Mouse (Mus musculus): ENCODE data around the gene Map4k2.
A peak's percentile ranks its signal among the peaks of the same experiment; 100 is the strongest.

Gene Map4k2

DNA sequence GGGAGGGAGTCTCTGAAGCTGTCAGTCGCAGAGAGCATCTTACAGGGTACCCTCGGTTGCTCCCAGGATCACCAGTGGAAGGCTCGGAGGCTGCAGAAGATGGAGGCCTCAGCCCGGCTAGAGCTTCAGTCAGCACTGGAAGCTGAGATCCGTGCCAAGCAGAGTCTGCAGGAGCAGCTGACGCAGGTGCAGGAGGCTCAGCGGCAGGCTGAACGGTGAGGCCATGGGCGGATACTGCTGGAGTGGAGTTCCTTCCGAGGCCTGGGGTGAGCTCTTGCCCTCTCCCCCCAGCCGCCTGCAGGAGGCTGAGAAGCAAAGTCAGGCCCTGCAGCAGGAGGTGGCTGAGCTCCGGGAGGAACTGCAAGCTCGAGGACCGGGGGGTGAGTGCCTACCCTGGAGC lies 25.4 kb upstream of the Map4k2 start:
- DNase-seq (ENCODE audit: low spot score in 2 of 2): no peak

DNA sequence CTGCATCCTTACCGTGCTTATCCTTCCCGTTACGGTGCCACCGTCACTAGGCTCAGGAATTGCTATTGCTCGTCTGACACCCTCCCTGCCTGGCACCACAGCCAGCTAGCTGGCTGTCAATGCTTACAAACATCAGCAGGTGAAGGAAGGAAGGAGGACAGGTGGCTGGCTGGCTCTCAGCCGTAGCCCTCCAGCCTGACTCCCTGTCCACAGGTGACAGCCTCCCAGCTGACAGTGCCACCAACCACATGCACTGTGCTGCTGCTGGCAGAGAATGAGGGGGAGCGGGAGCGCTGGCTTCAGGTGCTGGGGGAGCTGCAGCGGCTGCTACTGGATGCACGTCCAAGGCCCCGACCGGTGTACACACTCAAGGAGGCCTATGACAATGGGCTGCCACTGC lies 22.8 kb upstream of the Map4k2 start:
- no peak for DNase-seq (ENCODE audit: low spot score in 2 of 2)

DNA sequence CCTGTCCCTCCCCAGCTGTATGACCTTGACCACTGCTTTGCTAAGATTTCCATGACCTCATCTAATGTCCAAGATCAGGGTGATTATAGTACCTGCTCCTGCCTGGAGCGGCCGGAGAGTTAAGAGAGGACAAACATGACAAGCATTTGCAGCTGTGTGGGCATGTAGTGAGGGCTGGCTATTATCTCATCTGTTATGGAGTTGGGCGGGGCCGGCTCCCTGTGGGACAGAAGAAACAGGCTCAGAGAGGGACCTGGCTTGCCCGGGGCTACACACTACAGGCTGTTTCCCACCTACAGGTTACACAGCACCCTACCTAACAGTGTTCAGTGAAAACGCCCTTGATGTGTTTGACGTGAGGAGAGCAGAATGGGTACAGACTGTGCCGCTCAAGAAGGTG lies 19.6 kb upstream of the Map4k2 start:
- peak in 1 of 2 experiments; percentile 55 for DNase-seq (ENCODE audit: low spot score in 2 of 2)

DNA sequence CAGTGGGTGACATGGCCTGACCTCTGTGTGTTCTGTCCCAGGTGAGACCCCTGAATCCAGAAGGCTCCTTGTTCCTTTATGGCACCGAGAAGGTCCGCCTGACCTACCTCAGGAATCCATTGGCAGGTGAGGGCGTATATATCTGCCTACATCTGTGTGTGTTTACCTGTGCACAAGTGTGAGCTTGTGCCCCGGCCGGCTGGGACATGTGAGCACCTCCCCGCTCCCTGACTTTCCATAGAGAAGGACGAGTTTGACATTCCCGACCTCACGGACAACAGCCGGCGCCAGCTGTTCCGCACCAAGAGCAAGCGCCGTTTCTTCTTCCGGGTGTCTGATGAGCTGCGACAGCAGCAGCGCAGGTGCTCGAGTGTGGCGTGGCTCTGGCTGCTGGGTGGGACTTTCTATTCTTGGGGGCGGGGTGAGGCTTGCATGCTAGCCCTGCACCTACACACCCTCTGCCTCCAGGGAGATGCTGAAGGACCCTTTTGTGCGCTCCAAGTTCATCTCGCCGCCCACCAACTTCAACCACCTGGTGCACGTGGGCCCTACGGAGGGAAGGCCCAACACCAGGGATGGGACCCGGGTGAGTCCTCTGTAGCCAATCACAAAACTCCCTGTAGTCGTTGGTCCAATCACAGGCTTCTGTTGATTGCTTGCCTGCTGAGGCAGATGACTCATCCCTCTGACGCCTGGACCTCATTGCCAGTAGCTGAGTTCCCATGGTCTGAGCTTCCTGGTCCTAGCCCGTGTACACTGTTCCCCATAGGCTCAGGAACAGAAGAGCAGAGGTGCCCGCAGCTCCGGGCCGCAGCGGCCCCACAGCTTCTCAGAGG lies 18.9 kb upstream of the Map4k2 start:
- peak; percentile 60 to 67 for DNase-seq (ENCODE audit: low spot score in 2 of 2)

DNA sequence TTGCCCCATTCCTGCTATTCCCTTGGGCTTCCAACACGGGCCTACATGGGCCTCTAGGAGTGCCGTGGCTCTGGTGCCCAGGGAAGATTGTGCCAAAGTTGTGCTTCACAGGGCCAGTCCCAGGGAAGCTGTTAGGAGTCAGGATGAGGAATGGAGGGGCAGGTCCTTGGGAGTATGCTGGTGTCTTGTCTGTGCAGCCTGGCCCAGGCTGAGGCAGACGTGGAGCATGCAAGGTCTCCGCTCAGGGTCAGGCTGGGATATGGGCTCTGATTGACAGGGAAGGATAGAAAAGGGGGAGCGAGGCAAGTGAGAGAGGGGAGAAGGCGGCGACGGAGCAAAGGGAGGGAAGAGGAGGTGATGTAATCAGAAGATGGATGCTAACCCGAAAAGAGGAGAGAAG lies 16.2 kb upstream of the Map4k2 start:
- no peak for DNase-seq (ENCODE audit: low spot score in 2 of 2)

DNA sequence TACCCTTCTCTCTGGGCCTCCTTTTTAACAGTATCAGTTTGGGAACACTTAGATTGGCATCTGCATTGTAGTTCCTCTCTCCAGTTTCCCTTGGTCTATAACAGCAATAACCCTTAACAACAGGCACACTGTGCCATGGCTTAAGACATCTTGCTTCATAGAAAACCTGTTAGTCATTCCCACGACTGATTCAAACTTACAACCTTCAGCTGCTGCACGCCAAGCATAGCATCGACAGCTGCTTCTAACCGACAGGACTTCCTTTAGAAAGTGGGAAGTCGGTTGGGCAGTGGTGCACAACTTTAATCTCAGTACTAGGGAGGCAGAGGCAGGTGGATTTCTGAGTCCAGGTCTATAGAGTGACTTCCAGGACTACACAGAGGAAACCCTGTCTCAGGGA lies 9.8 kb upstream of the Map4k2 start:
- DNase-seq (ENCODE audit: low spot score in 2 of 2): no peak

DNA sequence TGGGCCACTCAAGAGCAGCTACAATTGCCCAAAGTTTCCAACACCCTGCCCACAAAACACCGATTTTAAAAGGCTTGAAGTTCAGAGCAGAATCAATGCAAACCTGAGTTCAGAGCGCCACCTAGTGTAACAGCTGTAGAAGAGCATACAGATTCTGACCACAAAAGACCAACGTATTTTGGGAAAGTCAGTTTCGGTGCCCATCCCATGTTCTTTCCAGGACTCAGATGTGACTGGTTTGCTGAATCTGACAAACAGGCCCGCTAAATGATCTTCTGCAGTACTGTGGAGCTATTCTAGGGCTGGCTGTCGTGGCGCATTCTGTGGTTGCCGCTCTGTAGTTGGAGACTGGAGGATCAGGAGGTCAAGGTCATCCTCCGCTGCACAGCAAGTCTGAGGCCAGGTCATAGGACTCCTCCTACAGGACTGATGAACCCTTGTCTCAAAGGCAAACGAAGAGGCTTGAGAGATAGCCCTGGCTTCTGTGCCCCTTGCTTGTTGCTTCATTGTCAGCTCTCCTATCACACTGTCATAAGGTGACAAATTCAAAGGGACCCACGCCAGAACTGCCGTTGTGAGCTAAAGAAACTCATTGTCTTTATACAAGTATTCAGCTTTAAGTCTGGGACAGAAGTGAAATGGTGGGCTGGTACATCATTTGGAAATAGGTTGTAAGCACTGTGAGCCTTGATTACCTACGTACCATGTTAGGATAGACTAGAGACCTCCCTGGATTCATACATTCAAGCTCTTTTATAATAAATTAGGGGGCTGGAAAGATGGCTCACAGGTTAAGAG lies 9.0 kb upstream of the Map4k2 start:
- DNase-seq (ENCODE audit: low spot score in 2 of 2): peak; percentile 45 to 46

DNA sequence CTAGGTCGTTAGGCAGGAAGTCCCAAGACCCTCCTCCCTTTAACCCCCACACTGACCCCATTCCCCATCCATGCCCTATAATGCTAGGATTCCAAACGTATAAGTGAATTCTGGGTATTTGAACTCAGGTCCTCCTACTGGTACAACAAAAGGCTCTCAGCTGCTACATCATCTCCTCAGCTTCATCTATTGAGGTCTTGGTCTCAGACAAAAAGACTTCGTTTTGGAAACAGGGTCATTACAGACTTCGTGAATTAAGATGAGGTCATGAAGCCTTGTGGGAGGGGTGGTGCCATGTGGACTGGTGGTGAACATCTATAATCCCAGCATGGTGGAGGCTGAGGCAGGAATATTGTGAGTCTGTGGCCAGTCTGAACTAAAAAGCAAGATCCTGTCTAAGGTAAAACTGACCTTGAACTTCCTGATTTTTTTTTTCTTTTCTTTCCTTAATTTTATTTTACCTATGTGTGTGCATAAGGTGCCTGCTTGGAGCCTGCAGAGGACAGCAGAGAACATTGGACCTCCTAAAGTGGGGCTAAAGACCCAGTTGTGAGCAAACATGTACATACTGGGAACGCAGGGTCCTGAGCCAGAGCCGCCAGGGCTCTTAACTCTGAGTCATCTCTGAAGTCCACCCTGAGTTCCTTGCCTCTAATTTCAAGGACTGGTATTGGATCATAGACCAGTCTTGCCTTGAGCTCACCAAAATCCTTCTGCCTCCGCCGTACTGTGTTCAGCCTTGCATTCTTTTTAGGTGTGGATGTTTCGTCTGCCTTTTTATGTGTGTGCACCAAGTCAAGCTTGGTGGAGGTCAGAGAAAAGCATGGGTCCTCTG lies 7.0 kb upstream of the Map4k2 start:
- DNase-seq (ENCODE audit: low spot score in 2 of 2): no peak

DNA sequence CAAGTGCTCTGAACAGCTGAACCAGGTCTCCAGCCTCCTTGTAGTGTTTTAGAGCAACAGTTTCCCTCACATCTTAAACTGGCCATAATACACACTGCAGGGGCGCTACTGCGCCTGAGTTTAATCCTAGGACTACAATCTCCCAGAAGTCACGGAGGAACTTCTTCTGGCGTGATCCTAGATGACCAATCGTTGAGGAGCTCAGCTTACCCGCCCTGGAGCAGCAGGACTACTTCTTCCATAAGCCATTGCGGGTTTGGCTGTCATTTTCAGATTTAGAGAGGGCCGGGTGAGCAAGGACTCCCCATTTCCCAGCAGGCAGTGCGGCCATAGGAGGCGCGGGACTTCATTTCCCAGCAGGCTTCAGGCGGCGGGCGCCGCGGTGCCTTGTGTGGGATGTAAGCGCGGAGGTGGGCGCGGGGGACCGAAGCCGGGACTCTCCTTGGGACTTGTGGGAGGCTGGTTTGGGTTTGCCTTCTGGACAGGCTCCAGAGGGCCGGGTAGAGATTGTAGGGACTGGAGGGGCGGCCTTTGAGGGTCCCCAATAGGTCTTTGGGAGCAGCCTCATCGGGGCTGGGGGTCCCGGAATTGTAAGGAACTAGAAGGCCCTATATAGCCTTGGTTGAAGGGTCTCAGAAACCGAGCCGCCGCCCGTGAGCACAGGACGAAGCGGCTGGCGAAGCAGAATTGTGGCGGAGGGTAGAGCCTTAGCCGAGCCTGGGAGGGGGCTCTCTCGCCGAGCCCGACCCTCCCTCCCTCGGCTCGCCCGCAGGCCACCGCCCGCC lies 6.1 kb upstream of the Map4k2 start, which contains the start of gene Men1:
Men1 (plus strand) TSS at position 307 of the 785 bp plus-strand sequence.
- peak; percentile 81 to 93 for DNase-seq (ENCODE audit: low spot score in 2 of 2)

DNA sequence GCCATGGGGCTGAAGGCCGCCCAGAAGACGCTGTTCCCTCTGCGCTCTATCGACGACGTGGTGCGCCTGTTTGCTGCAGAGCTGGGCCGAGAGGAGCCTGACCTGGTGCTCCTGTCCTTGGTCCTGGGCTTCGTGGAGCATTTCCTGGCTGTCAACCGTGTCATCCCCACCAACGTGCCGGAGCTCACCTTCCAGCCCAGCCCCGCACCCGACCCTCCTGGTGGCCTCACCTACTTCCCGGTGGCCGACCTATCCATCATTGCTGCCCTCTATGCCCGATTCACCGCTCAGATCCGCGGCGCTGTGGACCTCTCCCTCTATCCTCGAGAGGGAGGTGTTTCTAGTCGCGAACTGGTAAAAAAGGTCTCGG lies 5.5 kb upstream of the Map4k2 start:
- peak in 1 of 2 experiments; percentile 41 for DNase-seq (ENCODE audit: low spot score in 2 of 2)

DNA sequence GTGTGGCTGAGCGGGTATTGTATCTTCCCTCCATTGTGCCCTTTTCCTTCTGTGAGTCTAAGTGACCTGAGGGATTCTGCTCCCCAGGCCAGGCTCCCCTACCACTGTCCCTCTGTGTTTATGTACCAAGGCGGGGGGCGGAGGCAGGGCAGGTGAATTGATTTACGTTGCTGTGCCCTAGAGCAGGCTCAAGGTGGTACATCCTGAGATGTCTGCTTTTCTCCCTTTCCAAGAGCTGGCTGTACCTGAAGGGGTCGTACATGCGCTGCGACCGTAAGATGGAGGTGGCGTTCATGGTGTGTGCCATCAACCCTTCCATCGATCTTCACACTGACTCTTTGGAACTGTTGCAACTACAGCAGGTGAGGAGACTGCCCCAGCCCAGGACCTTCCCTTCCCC lies 4.0 kb upstream of the Map4k2 start:
- DNase-seq (ENCODE audit: low spot score in 2 of 2): no peak

DNA sequence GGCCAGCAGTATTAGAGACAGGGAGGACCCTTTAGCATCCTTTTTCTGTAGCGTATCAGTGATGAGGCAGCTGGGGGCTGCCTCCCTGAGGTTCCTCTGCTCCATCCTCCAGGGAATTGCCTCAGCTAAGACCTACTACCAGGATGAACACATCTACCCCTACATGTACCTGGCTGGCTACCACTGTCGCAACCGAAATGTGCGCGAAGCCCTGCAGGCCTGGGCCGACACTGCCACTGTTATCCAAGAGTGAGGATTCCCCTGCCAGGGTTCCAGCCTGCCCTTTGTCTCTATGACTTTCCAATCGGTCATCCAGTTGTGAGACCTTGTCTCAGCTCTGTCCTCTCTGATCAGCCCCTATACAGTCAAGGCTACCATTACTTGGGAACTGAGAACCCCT lies 2.8 kb upstream of the Map4k2 start:
- no peak for DNase-seq (ENCODE audit: low spot score in 2 of 2)

DNA sequence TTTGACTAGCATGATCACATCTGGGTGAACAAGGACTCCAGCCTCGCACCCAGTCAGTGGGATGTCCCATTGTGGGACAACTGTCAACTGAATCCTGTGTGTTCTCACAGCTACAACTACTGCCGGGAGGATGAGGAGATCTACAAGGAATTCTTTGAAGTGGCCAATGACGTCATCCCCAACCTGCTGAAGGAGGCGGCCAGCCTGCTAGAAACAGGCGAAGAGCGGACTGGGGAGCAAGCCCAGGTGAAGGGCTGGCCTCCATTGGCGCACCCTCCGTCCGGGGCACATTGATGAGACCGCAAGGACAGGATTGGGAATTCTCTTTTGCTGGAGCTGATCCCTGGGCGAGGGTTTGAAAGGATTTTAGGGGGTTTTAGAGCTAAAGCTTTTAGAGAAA lies 2.2 kb upstream of the Map4k2 start:
- no peak for DNase-seq (ENCODE audit: low spot score in 2 of 2)

DNA sequence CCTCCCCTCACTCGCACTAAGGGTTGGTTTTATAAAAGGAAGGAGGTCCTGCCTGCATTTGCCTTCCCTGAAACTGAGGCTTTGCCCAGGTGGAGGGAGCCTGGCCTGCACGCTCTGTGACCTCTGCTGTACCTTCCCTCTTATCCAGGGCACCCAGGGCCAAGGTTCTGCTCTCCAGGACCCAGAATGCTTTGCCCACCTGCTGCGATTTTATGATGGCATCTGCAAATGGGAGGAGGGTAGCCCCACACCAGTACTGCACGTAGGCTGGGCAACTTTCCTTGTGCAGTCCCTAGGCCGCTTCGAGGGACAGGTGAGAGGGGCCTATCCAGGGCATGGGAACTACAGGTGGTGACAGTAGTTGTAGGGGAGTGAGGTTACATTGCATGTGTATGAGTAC lies 1.7 kb upstream of the Map4k2 start:
- DNase-seq (ENCODE audit: low spot score in 2 of 2): no peak

DNA sequence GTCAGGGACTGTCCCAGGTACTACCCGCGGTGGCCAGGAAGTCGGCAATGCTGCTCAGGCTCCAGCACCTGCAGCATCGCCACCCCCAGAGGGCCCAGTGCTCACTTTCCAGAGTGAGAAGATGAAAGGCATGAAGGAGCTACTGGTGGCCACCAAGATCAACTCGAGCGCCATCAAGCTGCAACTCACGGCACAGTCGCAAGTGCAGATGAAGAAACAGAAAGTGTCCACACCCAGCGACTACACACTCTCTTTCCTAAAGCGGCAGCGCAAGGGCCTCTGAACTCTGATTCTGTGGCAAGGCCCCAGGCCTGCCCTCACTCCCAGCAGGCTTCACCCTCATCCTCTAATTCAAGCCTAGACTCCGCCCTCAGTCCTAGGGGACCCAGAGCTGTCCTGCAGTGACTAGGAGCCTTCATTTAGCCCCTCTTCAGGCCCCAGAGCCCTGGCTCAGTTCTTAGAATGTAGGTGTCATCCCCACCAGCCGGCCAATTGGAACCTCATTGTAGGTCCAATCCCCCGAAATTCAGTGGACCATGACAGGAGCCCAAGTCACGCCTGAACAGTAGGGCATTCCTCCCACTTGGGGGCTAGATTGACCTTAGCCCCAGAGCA lies 938 bp upstream of the Map4k2 start:
- DNase-seq (ENCODE audit: low spot score in 2 of 2): no peak

DNA sequence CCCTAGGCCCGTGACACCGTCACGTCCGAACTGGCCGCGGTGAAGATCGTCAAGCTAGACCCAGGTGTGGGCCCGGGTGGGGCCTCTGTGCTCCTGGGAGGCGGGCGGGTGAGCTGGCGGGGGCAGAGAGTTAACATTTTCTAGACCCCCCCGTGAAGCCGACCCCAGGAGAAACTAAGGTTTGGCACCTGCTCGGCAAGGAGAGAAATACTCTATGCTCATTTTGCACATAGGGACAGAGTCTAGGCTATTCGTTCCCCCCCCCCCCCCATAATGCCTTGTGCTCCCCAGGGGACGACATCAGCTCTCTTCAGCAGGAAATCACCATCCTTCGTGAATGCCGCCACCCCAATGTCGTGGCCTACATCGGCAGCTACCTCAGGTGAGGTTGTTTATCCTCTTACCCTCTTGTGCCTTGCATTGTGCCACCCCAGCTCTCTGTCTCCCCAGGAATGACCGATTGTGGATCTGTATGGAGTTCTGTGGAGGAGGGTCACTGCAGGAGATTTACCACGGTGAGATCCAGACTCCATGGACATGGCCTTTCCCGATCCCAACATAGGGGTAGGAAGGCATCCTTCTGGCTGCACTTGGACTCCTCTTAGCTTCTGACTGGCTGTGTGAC lies 630 bp downstream of the Map4k2 start:
- no peak for DNase-seq (ENCODE audit: low spot score in 2 of 2)

DNA sequence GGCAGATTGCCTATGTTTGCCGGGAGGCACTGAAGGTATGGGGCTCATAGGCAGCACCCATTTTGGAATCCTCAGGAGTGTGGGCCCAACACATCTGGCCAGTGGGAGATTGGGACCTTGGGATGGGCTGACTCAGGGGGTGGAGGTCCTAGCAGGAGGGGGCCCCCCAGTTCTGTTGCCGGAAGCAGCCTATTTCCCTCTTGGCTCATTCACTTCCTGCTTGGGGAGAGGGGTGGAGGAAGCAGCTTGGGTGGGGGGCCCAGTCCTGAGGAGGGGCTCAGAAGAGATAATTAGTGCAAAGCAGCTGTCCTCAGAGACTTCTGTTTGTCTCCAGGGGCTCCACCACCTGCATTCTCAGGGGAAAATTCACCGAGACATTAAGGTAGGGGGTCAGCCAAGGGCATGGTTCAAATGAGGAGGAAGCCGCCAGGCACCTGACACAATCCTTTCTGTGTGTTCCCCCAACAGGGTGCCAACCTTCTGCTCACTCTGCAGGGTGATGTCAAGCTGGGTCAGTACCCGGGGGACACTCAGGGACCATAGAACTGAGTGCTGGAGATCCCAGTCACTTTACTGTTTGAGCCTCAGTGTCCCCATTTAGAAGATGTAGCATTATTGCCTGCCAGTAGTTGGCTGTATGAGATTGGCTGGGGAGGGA lies 1.5 kb downstream of the Map4k2 start:
- DNase-seq (ENCODE audit: low spot score in 2 of 2): no peak

DNA sequence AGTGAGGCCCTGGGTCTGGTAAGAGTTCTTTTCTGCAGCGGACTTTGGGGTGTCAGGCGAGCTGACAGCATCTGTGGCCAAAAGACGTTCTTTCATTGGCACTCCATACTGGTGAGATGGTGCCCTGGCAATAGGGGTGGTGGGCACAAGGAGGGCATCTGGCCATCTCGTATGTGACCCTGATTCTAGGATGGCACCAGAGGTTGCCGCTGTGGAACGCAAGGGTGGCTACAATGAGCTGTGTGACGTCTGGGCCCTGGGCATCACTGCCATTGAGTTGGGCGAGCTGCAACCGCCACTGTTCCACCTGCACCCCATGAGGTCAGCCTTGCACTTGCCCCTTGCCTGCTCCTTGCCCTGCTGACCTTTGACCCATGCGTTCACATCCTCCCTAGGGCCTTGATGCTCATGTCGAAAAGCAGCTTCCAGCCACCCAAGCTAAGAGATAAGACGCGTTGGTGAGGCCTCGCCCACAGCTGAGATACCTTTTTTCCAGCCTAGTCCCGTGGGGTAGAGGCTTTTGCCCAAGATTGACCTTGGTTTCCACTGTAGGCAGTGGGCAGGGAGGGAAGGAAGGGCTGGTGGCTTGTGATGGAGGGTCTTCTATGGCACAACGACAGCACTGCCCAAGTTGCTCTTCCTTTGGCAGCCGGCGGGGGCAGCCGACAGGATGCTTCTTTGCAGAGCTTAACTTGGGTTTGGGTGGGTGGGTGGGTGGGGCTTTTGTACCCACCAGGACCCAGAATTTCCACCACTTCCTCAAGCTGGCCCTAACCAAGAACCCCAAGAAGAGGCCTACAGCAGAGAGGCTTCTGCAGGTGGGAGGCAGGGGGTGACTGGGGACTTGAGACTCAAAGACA lies 2.4 kb downstream of the Map4k2 start:
- no peak for DNase-seq (ENCODE audit: low spot score in 2 of 2)

DNA sequence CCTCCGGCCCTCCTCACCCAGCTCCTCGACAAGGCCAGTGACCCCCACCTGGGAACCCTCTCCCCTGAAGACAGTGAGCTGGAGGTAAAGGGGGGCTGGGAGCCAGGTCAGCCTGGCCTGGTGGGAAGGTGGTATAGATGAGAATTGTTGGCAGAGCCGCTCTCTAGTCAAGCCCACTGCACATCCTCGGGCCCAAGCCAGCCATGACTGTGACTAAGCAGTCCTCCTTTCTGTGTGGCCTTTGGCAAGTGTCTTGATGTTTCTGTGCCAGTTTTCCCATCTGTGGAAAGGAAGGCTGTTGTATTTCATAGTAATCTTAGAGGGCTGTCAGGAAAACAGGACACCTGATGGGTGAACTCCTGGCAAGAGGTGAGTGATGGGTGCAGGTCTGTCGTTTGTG lies 3.1 kb downstream of the Map4k2 start:
- DNase-seq (ENCODE audit: low spot score in 2 of 2): no peak
